Mouse (Mus musculus): ENCODE measurements at regions not wholly inside any gene's neighbourhood (a gene's known extent, or its start where the extent isn't known, plus 50 kb on each side); places are given as distances from the start of the nearest gene placed in this dataset.

- Histone ChIP-seq H3K9me3 (ENCODE audit: control insufficient read depth, low read length) (no peaks in the 10 kb centered on the region), H3K4me2 (ENCODE audit: low read depth) (no peak overlapping the region), H3K4me3 (ENCODE audit: low read depth, low read length) (no peak overlapping the region), H3K36me3 (ENCODE audit: control insufficient read depth, insufficient read depth, low read length) (no peaks in the 10 kb centered on the region), H3K9ac (ENCODE audit: low read length) (no peak overlapping the region), H3K27me3 (ENCODE audit: control insufficient read depth, insufficient read depth, low read length) (no peaks in the 10 kb centered on the region), H3K27ac (ENCODE audit: low read depth, low read length) (no peak overlapping the region), H3K4me1 (ENCODE audit: control insufficient read depth, insufficient read depth, low read length) (peaks cover 5% of the 10 kb centered on the region; the same call in 1 of the 2 replicates)
- WGBS, result 83% methylated on average over 3 of the region's 3 CpGs
- DNase-seq (ENCODE audit: low spot score) (no peak), ATAC-seq (ENCODE audit: insufficient read depth, low FRiP score, low TSS enrichment) (no peak)
These were observed 113.7 kb upstream of the Id2 start for GRCm38 (mm10) chr12:25210597-25210996.

- Histone ChIP-seq H3K4me1 (ENCODE audit: control insufficient read depth, insufficient read depth, low read length) (peaks cover 5% of the 10 kb centered on the region; the same call in 1 of the 2 replicates), H3K9me3 (ENCODE audit: control insufficient read depth, low read length) (no peaks in the 10 kb centered on the region), H3K36me3 (ENCODE audit: control insufficient read depth, insufficient read depth, low read length) (no peaks in the 10 kb centered on the region), H3K9ac (ENCODE audit: low read length) (no peak overlapping the region), H3K4me2 (ENCODE audit: low read depth) (no peak overlapping the region), H3K27me3 (ENCODE audit: control insufficient read depth, insufficient read depth, low read length) (no peaks in the 10 kb centered on the region), H3K4me3 (ENCODE audit: low read depth, low read length) (no peak overlapping the region), H3K27ac (ENCODE audit: low read depth, low read length) (no peak overlapping the region)
- 40% methylated on average over 4 of the region's 4 CpGs for WGBS
- DNase-seq (ENCODE audit: low spot score) (peak; percentile 3), ATAC-seq (ENCODE audit: insufficient read depth, low FRiP score, low TSS enrichment) (no peak)
These were observed 112.4 kb upstream of the Id2 start for GRCm38 (mm10) chr12:25209333-25209728.

GRCm38 (mm10) chr12:25208670-25209332 lies 111.9 kb upstream of the Id2 start:
- Histone ChIP-seq H3K27me3 (ENCODE audit: control insufficient read depth, insufficient read depth, low read length) (no peaks in the 10 kb centered on the region), H3K9me3 (ENCODE audit: control insufficient read depth, low read length) (no peaks in the 10 kb centered on the region), H3K4me1 (ENCODE audit: control insufficient read depth, insufficient read depth, low read length) (peaks cover 5% of the 10 kb centered on the region; the same call in 1 of the 2 replicates), H3K27ac (ENCODE audit: low read depth, low read length) (no peak overlapping the region), H3K36me3 (ENCODE audit: control insufficient read depth, insufficient read depth, low read length) (no peaks in the 10 kb centered on the region), H3K4me3 (ENCODE audit: low read depth, low read length) (no peak overlapping the region), H3K9ac (ENCODE audit: low read length) (no peak overlapping the region), H3K4me2 (ENCODE audit: low read depth) (no peak overlapping the region)
- no peak for ATAC-seq (ENCODE audit: insufficient read depth, low FRiP score, low TSS enrichment)
- 33% methylated on average over 11 of the region's 11 CpGs for WGBS
- peak; percentile 25 for DNase-seq (ENCODE audit: low spot score)

GRCm38 (mm10) chr12:25203371-25204067 lies 106.6 kb upstream of the Id2 start:
- no peak overlapping the region for H3K9ac ChIP-seq (ENCODE audit: low read length)
- DNase-seq (ENCODE audit: low spot score), result no peak
- no peak for ATAC-seq (ENCODE audit: insufficient read depth, low FRiP score, low TSS enrichment)
- H3K36me3 ChIP-seq (ENCODE audit: control insufficient read depth, insufficient read depth, low read length), result no peaks in the 10 kb centered on the region
- H3K9me3 ChIP-seq (ENCODE audit: control insufficient read depth, low read length), result no peaks in the 10 kb centered on the region
- H3K4me2 ChIP-seq (ENCODE audit: low read depth), result no peak overlapping the region
- H3K27me3 ChIP-seq (ENCODE audit: control insufficient read depth, insufficient read depth, low read length), result no peaks in the 10 kb centered on the region
- no peaks in the 10 kb centered on the region for H3K4me1 ChIP-seq (ENCODE audit: control insufficient read depth, insufficient read depth, low read length)
- WGBS, result 92% methylated on average over 10 of the region's 10 CpGs
- H3K4me3 ChIP-seq (ENCODE audit: low read depth, low read length), result no peak overlapping the region
- H3K27ac ChIP-seq (ENCODE audit: low read depth, low read length), result no peak overlapping the region

GRCm38 (mm10) chr12:25200161-25200560 lies 103.2 kb upstream of the Id2 start:
- no peaks in the 10 kb centered on the region for H3K4me1 ChIP-seq (ENCODE audit: control insufficient read depth, insufficient read depth, low read length)
- H3K9ac ChIP-seq (ENCODE audit: low read length), result no peak overlapping the region
- WGBS, result 92% methylated on average over 4 of the region's 4 CpGs
- no peaks in the 10 kb centered on the region for H3K9me3 ChIP-seq (ENCODE audit: control insufficient read depth, low read length)
- ATAC-seq (ENCODE audit: insufficient read depth, low FRiP score, low TSS enrichment), result no peak
- no peaks in the 10 kb centered on the region for H3K36me3 ChIP-seq (ENCODE audit: control insufficient read depth, insufficient read depth, low read length)
- DNase-seq (ENCODE audit: low spot score), result no peak
- H3K4me2 ChIP-seq (ENCODE audit: low read depth), result no peak overlapping the region
- H3K27ac ChIP-seq (ENCODE audit: low read depth, low read length), result no peak overlapping the region
- H3K4me3 ChIP-seq (ENCODE audit: low read depth, low read length), result no peak overlapping the region
- H3K27me3 ChIP-seq (ENCODE audit: control insufficient read depth, insufficient read depth, low read length), result no peaks in the 10 kb centered on the region

GRCm38 (mm10) chr12:25197757-25198156 lies 100.8 kb upstream of the Id2 start:
- Histone ChIP-seq H3K27ac (ENCODE audit: low read depth, low read length) (no peak overlapping the region), H3K27me3 (ENCODE audit: control insufficient read depth, insufficient read depth, low read length) (no peaks in the 10 kb centered on the region), H3K36me3 (ENCODE audit: control insufficient read depth, insufficient read depth, low read length) (no peaks in the 10 kb centered on the region), H3K9me3 (ENCODE audit: control insufficient read depth, low read length) (no peaks in the 10 kb centered on the region), H3K4me3 (ENCODE audit: low read depth, low read length) (no peak overlapping the region), H3K4me1 (ENCODE audit: control insufficient read depth, insufficient read depth, low read length) (no peaks in the 10 kb centered on the region), H3K9ac (ENCODE audit: low read length) (no peak overlapping the region), H3K4me2 (ENCODE audit: low read depth) (no peak overlapping the region)
- 22% methylated on average over 3 of the region's 4 CpGs for WGBS
- DNase-seq (ENCODE audit: low spot score) (no peak), ATAC-seq (ENCODE audit: insufficient read depth, low FRiP score, low TSS enrichment) (no peak)

GRCm38 (mm10) chr12:25196022-25196421 lies 99.1 kb upstream of the Id2 start:
- Histone ChIP-seq H3K27me3 (ENCODE audit: control insufficient read depth, insufficient read depth, low read length) (no peaks in the 10 kb centered on the region), H3K4me3 (ENCODE audit: low read depth, low read length) (no peak overlapping the region), H3K4me1 (ENCODE audit: control insufficient read depth, insufficient read depth, low read length) (no peaks in the 10 kb centered on the region), H3K4me2 (ENCODE audit: low read depth) (no peak overlapping the region), H3K27ac (ENCODE audit: low read depth, low read length) (no peak overlapping the region), H3K36me3 (ENCODE audit: control insufficient read depth, insufficient read depth, low read length) (no peaks in the 10 kb centered on the region), H3K9ac (ENCODE audit: low read length) (no peak overlapping the region), H3K9me3 (ENCODE audit: control insufficient read depth, low read length) (no peaks in the 10 kb centered on the region)
- WGBS, result 96% methylated on average over 4 of the region's 4 CpGs
- DNase-seq (ENCODE audit: low spot score) (no peak), ATAC-seq (ENCODE audit: insufficient read depth, low FRiP score, low TSS enrichment) (no peak)

GRCm38 (mm10) chr12:25192216-25192615 lies 95.3 kb upstream of the Id2 start:
- Histone ChIP-seq H3K4me2 (ENCODE audit: low read depth) (no peak overlapping the region), H3K9me3 (ENCODE audit: control insufficient read depth, low read length) (no peaks in the 10 kb centered on the region), H3K27ac (ENCODE audit: low read depth, low read length) (no peak overlapping the region), H3K4me3 (ENCODE audit: low read depth, low read length) (no peak overlapping the region), H3K4me1 (ENCODE audit: control insufficient read depth, insufficient read depth, low read length) (no peaks in the 10 kb centered on the region), H3K9ac (ENCODE audit: low read length) (no peak overlapping the region), H3K27me3 (ENCODE audit: control insufficient read depth, insufficient read depth, low read length) (no peaks in the 10 kb centered on the region), H3K36me3 (ENCODE audit: control insufficient read depth, insufficient read depth, low read length) (no peaks in the 10 kb centered on the region)
- no peak for DNase-seq (ENCODE audit: low spot score)
- ATAC-seq (ENCODE audit: insufficient read depth, low FRiP score, low TSS enrichment), result no peak
- 95% methylated on average over 6 of the region's 6 CpGs for WGBS

- Histone ChIP-seq H3K4me2 (ENCODE audit: low read depth) (no peak overlapping the region), H3K4me1 (ENCODE audit: control insufficient read depth, insufficient read depth, low read length) (no peaks in the 10 kb centered on the region), H3K4me3 (ENCODE audit: low read depth, low read length) (no peak overlapping the region), H3K36me3 (ENCODE audit: control insufficient read depth, insufficient read depth, low read length) (no peaks in the 10 kb centered on the region), H3K9me3 (ENCODE audit: control insufficient read depth, low read length) (no peaks in the 10 kb centered on the region), H3K27ac (ENCODE audit: low read depth, low read length) (no peak overlapping the region), H3K27me3 (ENCODE audit: control insufficient read depth, insufficient read depth, low read length) (no peaks in the 10 kb centered on the region), H3K9ac (ENCODE audit: low read length) (no peak overlapping the region)
- no peak for ATAC-seq (ENCODE audit: insufficient read depth, low FRiP score, low TSS enrichment)
- no peak for DNase-seq (ENCODE audit: low spot score)
- WGBS, result 53% methylated on average over 6 of the region's 6 CpGs
These were observed 93.4 kb upstream of the Id2 start for GRCm38 (mm10) chr12:25190360-25190759.
